Mouse (Mus musculus) spleen, adult 2 months (tissue): Measurements from ENCODE around the gene Adgrg6. TPM values are rescaled to one million over a fixed set of nuclear protein-coding genes. Genes with fewer than 3 reads are reported as not detected.

Source experiments
- DNase-seq, 2 experiments: peaks; one replicate each; pipeline versions ENCODE4 v3.0.0 to v3.0.0-alpha.2; 2012 to 2021; ENCODE audit warnings: low spot score in 2 of 2, low read depth in 1 of 2
- H3K27ac ChIP-seq: fragments of 200-500 bp; 2 replicates; pipeline ENCODE4 v1.5.1; 2012; ENCODE audit warnings: low read length, inconsistent platforms; ENCODE audit not compliant: insufficient read depth
- H3K27me3 ChIP-seq: fragments of 200-500 bp; 2 replicates; pipeline ENCODE4 v1.6.1; 2012; ENCODE audit warnings: mild to moderate bottlenecking, moderate library complexity, low read length, inconsistent platforms; ENCODE audit not compliant: control insufficient read depth, insufficient read depth
- H3K36me3 ChIP-seq: fragments of 200-500 bp; 2 replicates; pipeline ENCODE4 v1.6.1; 2012; ENCODE audit warnings: mild to moderate bottlenecking, low read length, inconsistent platforms; ENCODE audit not compliant: control insufficient read depth, insufficient read depth
- H3K4me1 ChIP-seq: fragments of 200-500 bp; 2 replicates; pipeline ENCODE4 v1.6.1; 2011; ENCODE audit warnings: inconsistent platforms; ENCODE audit not compliant: control insufficient read depth, insufficient read depth, insufficient read length
- H3K4me3 ChIP-seq: fragments of 200-500 bp; 2 replicates; pipeline ENCODE4 v1.5.1; 2011; ENCODE audit warnings: mild to moderate bottlenecking, inconsistent platforms; ENCODE audit not compliant: insufficient read depth, insufficient read length; ENCODE audit errors: extremely low read depth
- CTCF ChIP-seq: fragments of 200-500 bp; IDR thresholded peaks from 2 replicates; pipeline ENCODE4 v1.5.1; 2011; ENCODE audit warnings: mild to moderate bottlenecking, inconsistent platforms; ENCODE audit not compliant: insufficient read depth, insufficient read length, insufficient replicate concordance; ENCODE audit errors: extremely low read depth
- POLR2A ChIP-seq: fragments of 200-500 bp; IDR thresholded peaks from 2 replicates; pipeline ENCODE4 v1.6.1; 2011; ENCODE audit warnings: low read depth, low read length, inconsistent platforms
- WGBS: fragments of 180-500 bp; shearing (Covaris S2); methylation state at CpG from one replicate; pipeline ENCODE4 v1.1.7; 2018; 5-methylcytosine and 5-hydroxymethylcytosine counted together
- polyA plus RNA-seq: library from polyadenylated mRNA; depleted of rRNA; stranded (reverse); fragments of >200 nt; gene quantifications from 2 replicates; pipeline ENCODE4 v1.2.3, GENCODE M21; 2012

Adgrg6 gene
- polyA plus RNA-seq, 1 experiment = 1.7 TPM

- Histone ChIP-seq H3K27ac (no peak overlapping the region), H3K36me3 (no peaks in the 10 kb centered on the region), H3K27me3 (no peaks in the 10 kb centered on the region), H3K4me3 (no peak overlapping the region), H3K4me1 (no peaks in the 10 kb centered on the region)
- no peak for DNase-seq
- 70% methylated on average over 4 of the region's 4 CpGs for WGBS
- TF ChIP-seq CTCF = no peak
- TF ChIP-seq POLR2A = no peak
Observed at GRCm38 (mm10) chr10:14491838-14492237, 53.6 kb downstream of the Adgrg6 start.

GRCm38 (mm10) chr10:14483257-14483656 is 62.2 kb downstream of the Adgrg6 start:
- no peak overlapping the region for H3K4me3 ChIP-seq
- no peak for TF ChIP-seq CTCF
- no peak for TF ChIP-seq POLR2A
- no peaks in the 10 kb centered on the region for H3K27me3 ChIP-seq
- no peak overlapping the region for H3K27ac ChIP-seq
- no peak for DNase-seq
- no peaks in the 10 kb centered on the region for H3K36me3 ChIP-seq
- no peaks in the 10 kb centered on the region for H3K4me1 ChIP-seq
- WGBS = 81% methylated on average over 5 of the region's 5 CpGs

- TF ChIP-seq POLR2A (no peak), CTCF (no peak)
- H3K27me3 ChIP-seq = no peaks in the 10 kb centered on the region
- no peak overlapping the region for H3K4me3 ChIP-seq
- H3K36me3 ChIP-seq = no peaks in the 10 kb centered on the region
- 87% methylated on average over 5 of the region's 5 CpGs for WGBS
- H3K27ac ChIP-seq = no peak overlapping the region
- no peak for DNase-seq
- H3K4me1 ChIP-seq = no peaks in the 10 kb centered on the region
Observed at GRCm38 (mm10) chr10:14482483-14482882, 63.0 kb downstream of the Adgrg6 start.

DNA sequence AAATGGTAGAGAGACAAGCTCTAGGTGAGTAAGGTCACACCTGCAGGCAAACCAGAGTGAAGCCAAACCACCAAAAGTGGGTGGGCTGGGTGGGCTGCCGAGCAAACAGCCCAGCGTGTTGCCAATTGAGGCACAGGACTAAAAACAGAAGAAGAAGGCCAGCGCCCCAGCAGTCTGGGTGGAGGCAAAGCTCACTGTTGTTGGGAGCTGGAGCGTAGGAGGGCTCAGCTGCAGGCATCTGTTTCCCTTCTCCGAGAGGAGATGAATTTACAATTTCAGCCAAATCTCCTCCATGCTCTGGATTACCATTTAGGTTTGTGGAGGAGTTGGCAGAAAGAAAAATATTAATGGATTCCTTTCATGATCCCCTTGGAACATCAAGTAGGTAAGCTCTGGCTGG is 64.5 kb downstream of the Adgrg6 start:
- H3K27ac ChIP-seq = no peak overlapping the region
- TF ChIP-seq POLR2A = no peak
- TF ChIP-seq CTCF = no peak
- H3K27me3 ChIP-seq = no peaks in the 10 kb centered on the region
- no peak for DNase-seq
- H3K4me1 ChIP-seq = no peaks in the 10 kb centered on the region
- H3K36me3 ChIP-seq = no peaks in the 10 kb centered on the region
- H3K4me3 ChIP-seq = no peak overlapping the region
- 82% methylated on average over 5 of the region's 5 CpGs for WGBS

DNA sequence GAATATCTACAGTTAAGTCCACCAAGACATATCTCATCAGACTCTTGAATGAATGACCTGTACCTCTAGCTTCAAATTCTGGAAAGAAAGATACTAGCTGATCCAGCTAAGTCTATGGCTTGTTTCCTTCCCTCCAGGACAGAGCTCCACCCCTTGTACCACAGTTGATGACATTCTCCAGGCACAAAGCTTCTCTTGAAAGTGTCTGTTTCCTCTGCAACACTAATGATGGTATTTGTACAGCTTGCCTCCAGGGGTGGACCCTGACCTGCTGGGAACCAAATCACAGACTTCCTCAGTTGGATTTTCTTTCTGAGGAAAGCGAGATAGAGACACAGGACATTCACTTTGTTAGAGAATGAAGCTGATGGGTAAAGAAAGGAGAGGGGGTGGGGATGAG is 69.1 kb downstream of the Adgrg6 start:
- Histone ChIP-seq H3K4me1 (no peaks in the 10 kb centered on the region), H3K36me3 (no peaks in the 10 kb centered on the region), H3K27me3 (no peaks in the 10 kb centered on the region), H3K4me3 (no peak overlapping the region), H3K27ac (no peak overlapping the region)
- 72% methylated on average over 1 of the region's 1 CpGs for WGBS
- no peak for DNase-seq
- TF ChIP-seq CTCF (no peak), POLR2A (no peak)

- no peaks in the 10 kb centered on the region for H3K27me3 ChIP-seq
- H3K36me3 ChIP-seq = no peaks in the 10 kb centered on the region
- H3K27ac ChIP-seq = no peak overlapping the region
- 82% methylated on average over 2 of the region's 2 CpGs for WGBS
- no peak overlapping the region for H3K4me3 ChIP-seq
- no peaks in the 10 kb centered on the region for H3K4me1 ChIP-seq
- TF ChIP-seq CTCF = no peak
- no peak for TF ChIP-seq POLR2A
- no peak for DNase-seq
Observed at GRCm38 (mm10) chr10:14475641-14476040, 69.8 kb downstream of the Adgrg6 start.

- H3K36me3 ChIP-seq = no peaks in the 10 kb centered on the region
- 55% methylated on average over 8 of the region's 8 CpGs for WGBS
- TF ChIP-seq POLR2A = no peak
- no peak for TF ChIP-seq CTCF
- H3K27me3 ChIP-seq = no peaks in the 10 kb centered on the region
- H3K4me1 ChIP-seq = no peaks in the 10 kb centered on the region
- H3K27ac ChIP-seq = no peak overlapping the region
- no peak overlapping the region for H3K4me3 ChIP-seq
- DNase-seq = no peak
Observed at GRCm38 (mm10) chr10:14474541-14475305, 70.7 kb downstream of the Adgrg6 start.
